Mouse (Mus musculus) heart, embryonic 12.5 days (tissue): Measurements from ENCODE around the gene Mta3. TPM values are rescaled to one million over a fixed set of nuclear protein-coding genes. Genes with fewer than 3 reads are reported as not detected.

ENCODE experiments used
- ATAC-seq: fragments of 200-750 bp; cut with Nextera tagmentation; 2 replicates; pipeline ENCODE4 v1.8.0; 2017; ENCODE audit warnings: moderate TSS enrichment, moderate library complexity; ENCODE audit not compliant: insufficient number of reproducible peaks, low FRiP score
- H3K27ac ChIP-seq: fragments of 300-500 bp; sonication (generic); 2 replicates; pipeline ENCODE4 v1.5.1; 2016; ENCODE audit warnings: mild to moderate bottlenecking, moderate library complexity; ENCODE audit not compliant: poor library complexity, severe bottlenecking
- H3K27me3 ChIP-seq: fragments of 300-500 bp; sonication (generic); replicated peaks from 2 replicates; pipeline ENCODE4 v1.6.1; 2016; ENCODE audit warnings: mild to moderate bottlenecking, moderate library complexity
- H3K36me3 ChIP-seq: fragments of 300-500 bp; sonication (generic); 2 replicates; pipeline ENCODE4 v1.6.1; 2016; ENCODE audit warnings: mild to moderate bottlenecking, moderate library complexity
- H3K4me1 ChIP-seq: fragments of 300-500 bp; sonication (generic); replicated peaks from 2 replicates; pipeline ENCODE4 v1.6.1; 2016; ENCODE audit warnings: mild to moderate bottlenecking
- H3K4me2 ChIP-seq: fragments of 300-500 bp; sonication (generic); 2 replicates; pipeline ENCODE4 v1.6.1; 2016; ENCODE audit warnings: mild to moderate bottlenecking, moderate library complexity
- H3K4me3 ChIP-seq: fragments of 300-500 bp; sonication (generic); 2 replicates; pipeline ENCODE4 v1.5.1; 2016; ENCODE audit warnings: mild to moderate bottlenecking
- H3K9ac ChIP-seq: fragments of 300-500 bp; sonication (generic); 2 replicates; pipeline ENCODE4 v1.6.1; 2016; ENCODE audit warnings: mild to moderate bottlenecking, moderate library complexity
- H3K9me3 ChIP-seq: fragments of 300-500 bp; sonication (generic); replicated peaks from 2 replicates; pipeline ENCODE4 v1.6.1; 2016; ENCODE audit warnings: mild to moderate bottlenecking, moderate library complexity
- WGBS: fragments of 180-500 bp; shearing (Covaris S2); methylation state at CpG from one replicate; pipeline ENCODE4 v1.1.7; 2016; 5-methylcytosine and 5-hydroxymethylcytosine counted together
- polyA plus RNA-seq: library from polyadenylated mRNA; unstranded; fragments of >200 nt; fragmentation: Nextera tagmentation; extraction: Ambion mirVana; gene quantifications from 2 replicates; pipeline ENCODE4 v1.2.1, GENCODE M21; 2016

Mta3 gene
- polyA plus RNA-seq, 1 experiment from 2014 or later = 42.8 TPM

- no peak overlapping the region for H3K4me3 ChIP-seq
- no peak for ATAC-seq
- WGBS = 25% methylated on average over 4 of the region's 4 CpGs
- H3K9me3 ChIP-seq = no peaks in the 10 kb centered on the region
- no peak overlapping the region for H3K9ac ChIP-seq
- H3K4me1 ChIP-seq = 0 out of 2 replicates have a peak, but pooled peaks cover 5% of the 10 kb centered on the region
- H3K4me2 ChIP-seq = no peak overlapping the region
- peaks cover 63% of the 10 kb centered on the region for H3K36me3 ChIP-seq
- H3K27me3 ChIP-seq = no peaks in the 10 kb centered on the region
- H3K27ac ChIP-seq = no peak overlapping the region
These were observed 53.6 kb downstream of the Mta3 start for GRCm38 (mm10) chr17:83759547-83759946.

GRCm38 (mm10) chr17:83764538-83764937 is 58.6 kb downstream of the Mta3 start:
- H3K36me3 ChIP-seq = peaks cover 66% of the 10 kb centered on the region
- ATAC-seq = no peak
- WGBS = 89% methylated on average over 4 of the region's 4 CpGs

DNA sequence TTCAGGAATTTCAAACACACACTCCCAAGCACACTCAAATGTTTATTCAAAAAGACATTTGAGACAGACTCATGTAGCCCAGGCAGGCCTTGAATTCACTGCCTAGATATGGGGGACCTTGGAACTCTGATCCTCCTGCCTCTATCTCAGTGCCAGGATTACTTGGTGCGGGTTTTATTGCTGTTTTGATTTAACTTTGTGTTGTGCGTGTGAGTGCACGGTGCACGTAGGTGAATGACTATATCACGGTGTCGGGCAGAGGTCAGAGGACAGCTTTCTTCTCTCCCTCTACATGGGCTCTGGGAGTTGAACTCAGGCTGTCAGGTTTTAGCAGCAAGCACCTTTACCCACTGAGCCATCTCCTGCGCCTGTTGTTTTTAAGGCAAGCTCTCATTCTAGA is 61.1 kb downstream of the Mta3 start:
- Histone ChIP-seq H3K9ac (no peak overlapping the region), H3K4me1 (no peaks in the 10 kb centered on the region), H3K36me3 (peaks cover 57% of the 10 kb centered on the region), H3K4me2 (no peak overlapping the region), H3K27me3 (no peaks in the 10 kb centered on the region), H3K27ac (no peak overlapping the region), H3K9me3 (no peaks in the 10 kb centered on the region), H3K4me3 (no peak overlapping the region)
- no peak for ATAC-seq
- WGBS = 93% methylated on average over 7 of the region's 7 CpGs

More at GRCm38 (mm10) chr17:83764538-83764937, 58.6 kb downstream of the Mta3 start:
- no peak overlapping the region for H3K9ac ChIP-seq
- H3K4me2 ChIP-seq = no peak overlapping the region
- no peak overlapping the region for H3K27ac ChIP-seq
- 0 out of 2 replicates have a peak, but pooled peaks cover 3% of the 10 kb centered on the region for H3K4me1 ChIP-seq
- no peak overlapping the region for H3K4me3 ChIP-seq
- H3K27me3 ChIP-seq = no peaks in the 10 kb centered on the region
- no peaks in the 10 kb centered on the region for H3K9me3 ChIP-seq

GRCm38 (mm10) chr17:83768309-83768708 is 62.3 kb downstream of the Mta3 start:
- 58% methylated on average over 10 of the region's 10 CpGs for WGBS
- H3K4me1 ChIP-seq = no peaks in the 10 kb centered on the region
- no peaks in the 10 kb centered on the region for H3K27me3 ChIP-seq
- H3K4me2 ChIP-seq = no peak overlapping the region
- no peak overlapping the region for H3K9ac ChIP-seq
- no peaks in the 10 kb centered on the region for H3K9me3 ChIP-seq
- no peak for ATAC-seq
- H3K36me3 ChIP-seq = peaks cover 45% of the 10 kb centered on the region
- H3K4me3 ChIP-seq = no peak overlapping the region
- H3K27ac ChIP-seq = no peak overlapping the region

GRCm38 (mm10) chr17:83770371-83770770 is 64.4 kb downstream of the Mta3 start:
- no peaks in the 10 kb centered on the region for H3K4me1 ChIP-seq
- WGBS = 85% methylated on average over 6 of the region's 6 CpGs
- no peak overlapping the region for H3K4me3 ChIP-seq
- no peak overlapping the region for H3K9ac ChIP-seq
- no peak for ATAC-seq
- no peak overlapping the region for H3K27ac ChIP-seq
- H3K27me3 ChIP-seq = no peaks in the 10 kb centered on the region
- H3K9me3 ChIP-seq = no peaks in the 10 kb centered on the region
- H3K4me2 ChIP-seq = no peak overlapping the region
- H3K36me3 ChIP-seq = peaks cover 31% of the 10 kb centered on the region

GRCm38 (mm10) chr17:83770931-83771330 is 65.0 kb downstream of the Mta3 start:
- no peaks in the 10 kb centered on the region for H3K27me3 ChIP-seq
- H3K4me2 ChIP-seq = no peak overlapping the region
- no peaks in the 10 kb centered on the region for H3K9me3 ChIP-seq
- H3K4me3 ChIP-seq = no peak overlapping the region
- H3K4me1 ChIP-seq = no peaks in the 10 kb centered on the region
- ATAC-seq = no peak
- H3K27ac ChIP-seq = no peak overlapping the region
- H3K9ac ChIP-seq = no peak overlapping the region
- WGBS = 88% methylated on average over 7 of the region's 7 CpGs
- peaks cover 33% of the 10 kb centered on the region for H3K36me3 ChIP-seq

- Histone ChIP-seq H3K4me1 (no peaks in the 10 kb centered on the region), H3K36me3 (peaks cover 28% of the 10 kb centered on the region), H3K4me2 (no peak overlapping the region), H3K27ac (no peak overlapping the region), H3K9me3 (no peaks in the 10 kb centered on the region), H3K9ac (no peak overlapping the region), H3K4me3 (no peak overlapping the region), H3K27me3 (no peaks in the 10 kb centered on the region)
- ATAC-seq = no peak
- 94% methylated on average over 9 of the region's 9 CpGs for WGBS
These were observed 66.1 kb downstream of the Mta3 start for GRCm38 (mm10) chr17:83772110-83772509.

- no peaks in the 10 kb centered on the region for H3K27me3 ChIP-seq
- WGBS = 74% methylated on average over 8 of the region's 8 CpGs
- peaks cover 30% of the 10 kb centered on the region for H3K36me3 ChIP-seq
- no peak for ATAC-seq
- H3K9me3 ChIP-seq = no peaks in the 10 kb centered on the region
- H3K9ac ChIP-seq = no peak overlapping the region
- H3K4me2 ChIP-seq = no peak overlapping the region
- no peak overlapping the region for H3K27ac ChIP-seq
- H3K4me3 ChIP-seq = no peak overlapping the region
- H3K4me1 ChIP-seq = no peaks in the 10 kb centered on the region
These were observed 66.7 kb downstream of the Mta3 start for GRCm38 (mm10) chr17:83772711-83773110.

- ATAC-seq = no peak
- Histone ChIP-seq H3K9me3 (no peaks in the 10 kb centered on the region), H3K27me3 (no peaks in the 10 kb centered on the region), H3K9ac (no peak overlapping the region), H3K4me1 (no peaks in the 10 kb centered on the region), H3K27ac (no peak overlapping the region), H3K4me3 (no peak overlapping the region), H3K36me3 (peaks cover 25% of the 10 kb centered on the region), H3K4me2 (no peak overlapping the region)
- WGBS = 91% methylated on average over 7 of the region's 7 CpGs
These were observed 71.0 kb downstream of the Mta3 start for GRCm38 (mm10) chr17:83776965-83777364.

DNA sequence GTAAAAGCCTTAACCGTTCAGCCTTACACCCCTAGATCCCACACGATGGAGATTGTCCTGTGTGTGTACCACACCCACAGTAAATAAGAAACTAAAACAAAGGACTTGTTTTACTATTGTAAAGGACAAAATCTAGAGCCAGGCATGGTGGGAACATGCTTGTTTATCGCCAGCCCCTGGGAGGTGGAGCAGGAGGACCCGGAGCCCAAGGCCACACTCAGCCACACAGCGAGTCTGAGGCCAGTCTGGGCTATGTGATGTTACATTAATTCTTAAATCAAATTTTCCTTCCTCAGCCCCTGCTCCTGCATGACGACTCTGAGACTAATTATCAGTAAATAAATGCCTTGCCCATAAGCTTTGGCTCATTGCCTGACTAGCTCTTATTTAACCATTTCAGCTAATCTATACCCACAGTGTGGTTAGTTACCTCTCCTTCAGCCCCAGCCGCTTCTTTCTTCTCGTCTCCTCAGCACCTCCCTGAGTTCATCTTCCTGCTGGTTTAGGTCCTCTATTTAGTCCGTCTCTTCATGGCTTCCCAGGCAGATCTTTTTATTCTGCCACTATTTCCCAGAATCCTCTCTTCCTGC is 71.6 kb downstream of the Mta3 start:
- 88% methylated on average over 9 of the region's 9 CpGs for WGBS
- H3K9me3 ChIP-seq = no peaks in the 10 kb centered on the region

GRCm38 (mm10) chr17:83780228-83780627 is 74.3 kb downstream of the Mta3 start:
- ATAC-seq = no peak
- Histone ChIP-seq H3K36me3 (peaks cover 42% of the 10 kb centered on the region), H3K9ac (no peak overlapping the region), H3K4me2 (no peak overlapping the region), H3K4me3 (no peak overlapping the region), H3K27me3 (no peaks in the 10 kb centered on the region), H3K4me1 (no peaks in the 10 kb centered on the region), H3K9me3 (no peaks in the 10 kb centered on the region), H3K27ac (no peak overlapping the region)
- WGBS = 78% methylated on average over 5 of the region's 5 CpGs

More for the DNA sequence above, 71.6 kb downstream of the Mta3 start:
- no peaks in the 10 kb centered on the region for H3K27me3 ChIP-seq
- peaks cover 25% of the 10 kb centered on the region for H3K36me3 ChIP-seq
- no peaks in the 10 kb centered on the region for H3K4me1 ChIP-seq
- no peak overlapping the region for H3K27ac ChIP-seq
- no peak overlapping the region for H3K4me2 ChIP-seq
- H3K4me3 ChIP-seq = no peak overlapping the region
- ATAC-seq = no peak
- no peak overlapping the region for H3K9ac ChIP-seq

DNA sequence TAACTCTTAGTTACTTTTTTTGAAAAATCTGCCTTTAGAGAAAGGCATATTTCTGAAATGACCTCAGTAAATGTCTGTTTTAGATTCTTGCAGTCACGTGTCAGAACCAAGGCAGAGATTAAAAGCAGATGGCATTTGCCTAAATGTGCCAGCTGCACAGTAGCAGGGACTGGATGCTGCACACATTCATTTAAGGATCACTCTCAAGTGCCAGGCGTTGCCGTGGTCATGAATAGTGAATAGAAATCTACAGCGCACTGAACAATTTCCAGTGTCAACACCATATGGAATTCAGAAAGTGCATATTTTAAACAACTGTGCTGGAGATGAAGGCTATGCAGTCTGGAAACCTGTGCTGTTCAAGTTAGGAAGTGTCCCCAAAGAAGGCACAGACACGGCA is 76.8 kb downstream of the Mta3 start:
- no peaks in the 10 kb centered on the region for H3K4me1 ChIP-seq
- ATAC-seq = no peak
- H3K27me3 ChIP-seq = no peaks in the 10 kb centered on the region
- H3K4me3 ChIP-seq = no peak overlapping the region
- 72% methylated on average over 5 of the region's 5 CpGs for WGBS
- H3K4me2 ChIP-seq = no peak overlapping the region
- H3K9me3 ChIP-seq = no peaks in the 10 kb centered on the region
- no peak overlapping the region for H3K9ac ChIP-seq
- H3K27ac ChIP-seq = no peak overlapping the region
- peaks cover 35% of the 10 kb centered on the region for H3K36me3 ChIP-seq
